Mouse (Mus musculus): ENCODE measurements around the gene Carhsp1.

Carhsp1 gene

GRCm38 (mm10) chr16:8671551-8672349 is at the start of gene Carhsp1:
Carhsp1 (minus strand) TSS chr16:8672155.
- in situ Hi-C loops (cut with MboI; ENCODE audit: low sequenced_read_pairs): no loop called here

DNA sequence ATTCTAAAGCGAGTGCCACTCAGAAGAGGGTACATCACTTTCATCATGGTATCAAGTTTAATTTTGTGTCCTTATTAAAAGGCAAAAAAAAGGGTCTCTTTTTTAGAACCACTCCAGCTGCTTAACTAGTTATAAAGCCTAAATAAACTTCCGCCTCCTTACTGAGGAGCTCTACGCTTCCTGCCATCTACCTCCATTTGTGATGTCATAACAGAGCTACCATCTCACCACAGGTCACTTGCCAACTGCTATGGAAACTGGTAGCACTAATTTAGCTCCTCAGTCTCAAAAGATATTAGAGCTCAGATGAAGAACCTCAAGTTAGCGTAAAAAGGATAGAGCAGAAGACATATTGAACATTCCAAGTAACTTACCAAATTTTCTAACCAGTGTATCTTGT is 48.5 kb upstream of the Carhsp1 start:
- in situ Hi-C loops (cut with MboI; ENCODE audit: low sequenced_read_pairs): no loop called here

DNA sequence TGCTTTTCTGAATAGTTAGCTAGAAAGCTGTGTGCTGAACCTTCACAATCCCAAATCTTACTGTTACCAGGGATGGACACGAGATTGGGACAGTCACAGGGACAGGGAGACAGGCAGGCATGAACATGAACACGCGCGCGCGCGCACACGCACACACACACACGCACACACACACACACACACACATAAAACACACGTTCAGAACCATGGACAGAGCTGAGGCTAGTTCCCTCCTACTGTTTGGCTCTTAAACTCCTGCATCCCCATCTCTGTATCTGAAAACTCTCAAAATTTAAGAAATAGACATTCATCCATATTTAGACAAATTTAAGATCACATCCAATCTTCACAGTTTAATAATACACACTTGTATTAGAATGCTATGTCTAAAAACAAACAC is 45.8 kb upstream of the Carhsp1 start:
- in situ Hi-C loops (cut with MboI; ENCODE audit: low sequenced_read_pairs): no loop called here

DNA sequence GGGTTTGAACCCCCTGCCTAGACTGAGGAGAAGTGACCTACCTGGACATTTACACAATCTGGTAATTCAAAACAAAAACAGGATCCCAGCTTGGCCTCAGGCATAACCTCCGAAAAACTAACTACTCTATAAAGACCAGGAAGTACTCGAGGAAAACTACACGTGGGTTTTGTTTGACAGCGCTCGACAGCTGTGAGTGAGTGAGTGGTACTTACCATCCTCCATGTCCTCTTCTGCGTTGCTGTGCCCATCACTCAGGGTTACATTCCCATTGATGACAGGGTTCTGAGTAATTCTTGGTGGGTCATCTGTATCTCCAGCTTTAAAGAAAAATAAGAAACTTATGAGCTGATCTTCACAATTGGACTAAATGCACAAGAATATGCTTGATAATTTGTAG is 44.3 kb upstream of the Carhsp1 start:
- in situ Hi-C loops (cut with MboI; ENCODE audit: low sequenced_read_pairs): no loop called here

DNA sequence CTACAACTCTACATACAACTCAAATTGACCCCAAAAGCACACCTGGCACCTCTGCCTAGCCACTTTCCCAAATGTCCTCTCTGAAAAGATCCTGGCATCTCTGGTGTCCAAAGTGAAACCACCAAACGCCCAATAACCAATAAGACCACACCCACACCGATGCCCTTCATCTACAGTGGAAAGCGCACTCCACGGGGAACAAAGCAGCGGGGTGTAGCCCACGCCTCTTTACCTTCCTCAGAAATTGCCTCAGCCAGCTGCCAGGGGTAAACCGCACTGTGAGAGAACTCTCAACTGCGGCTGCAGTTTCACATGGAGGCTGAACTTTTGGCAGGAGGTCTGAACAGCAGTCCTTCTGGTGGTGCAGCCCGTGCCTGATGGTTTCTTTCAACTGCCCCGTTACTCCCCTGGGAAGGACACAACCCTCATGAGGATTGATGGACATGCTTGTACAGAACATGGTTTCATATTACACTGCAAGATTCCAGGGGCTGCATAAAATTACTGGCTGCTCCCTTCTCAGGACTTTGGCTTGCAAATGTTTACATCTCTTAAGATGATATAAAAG is 43.6 kb upstream of the Carhsp1 start:
- in situ Hi-C loops (cut with MboI; ENCODE audit: low sequenced_read_pairs): no loop called here

GRCm38 (mm10) chr16:8714851-8715250 is 42.9 kb upstream of the Carhsp1 start:
- in situ Hi-C loops (cut with MboI; ENCODE audit: low sequenced_read_pairs): no loop called here

DNA sequence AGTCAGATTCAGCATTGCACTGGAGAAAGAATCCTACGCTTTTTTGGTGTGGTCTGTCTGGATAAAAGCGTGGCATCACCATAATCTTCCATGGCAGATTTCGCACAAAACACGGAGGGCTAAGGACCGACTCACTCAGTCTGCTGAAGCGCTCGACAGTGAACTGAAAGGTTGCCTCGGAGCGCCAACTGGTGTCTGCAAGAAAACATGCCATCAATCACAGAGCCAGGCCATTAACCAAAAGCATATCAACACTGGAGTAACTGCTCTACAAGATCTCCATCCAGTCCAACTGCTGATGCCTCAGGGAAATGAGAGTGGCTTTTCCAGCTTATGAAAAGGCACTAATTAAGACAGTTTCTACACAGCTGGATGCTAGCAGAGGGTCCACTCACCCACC is 40.0 kb upstream of the Carhsp1 start:
- in situ Hi-C loops (cut with MboI; ENCODE audit: low sequenced_read_pairs): no loop called here

DNA sequence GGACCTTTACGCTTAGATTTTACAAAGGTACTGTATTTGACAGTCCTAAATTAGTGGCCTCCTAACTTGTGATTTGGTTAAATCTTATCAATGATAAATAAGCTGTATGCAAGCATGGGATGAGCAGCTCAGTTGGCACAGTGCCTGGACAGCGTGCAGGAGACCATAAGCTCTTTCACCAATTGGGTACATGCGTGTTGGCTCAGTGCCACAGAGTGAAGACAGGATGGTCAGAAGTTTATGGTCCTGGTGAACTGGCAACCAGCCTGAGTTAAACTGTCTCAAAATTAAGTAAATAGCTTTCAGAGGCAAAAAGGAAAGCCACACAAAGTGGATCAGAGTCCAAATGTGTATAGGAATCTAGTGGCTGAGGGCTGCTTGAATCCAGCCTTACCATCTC is 28.6 kb upstream of the Carhsp1 start:
- in situ Hi-C loops (cut with MboI; ENCODE audit: low sequenced_read_pairs): no loop called here

DNA sequence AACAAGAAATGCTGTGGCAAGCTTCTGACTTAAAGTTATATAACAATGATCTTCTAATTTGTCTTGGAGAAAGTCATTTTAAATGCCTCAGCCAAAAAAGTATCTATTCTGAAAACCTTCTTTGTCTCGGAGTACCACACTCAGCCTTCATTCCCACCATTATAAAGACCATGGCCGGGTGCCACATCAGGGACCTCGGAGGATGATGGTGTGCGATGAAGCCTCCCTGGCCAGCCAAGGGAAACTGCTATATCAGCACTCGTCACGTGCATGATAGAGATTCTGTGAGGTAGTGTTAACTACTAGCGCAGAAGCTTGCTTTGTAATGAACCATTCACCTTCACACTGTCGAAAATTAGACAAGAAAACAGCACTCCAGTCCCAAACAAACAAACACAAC is 27.6 kb upstream of the Carhsp1 start:
- in situ Hi-C loops (cut with MboI; ENCODE audit: low sequenced_read_pairs): no loop called here

GRCm38 (mm10) chr16:8691206-8691605 is 19.3 kb upstream of the Carhsp1 start:
- in situ Hi-C loops (cut with MboI; ENCODE audit: low sequenced_read_pairs): no loop called here

DNA sequence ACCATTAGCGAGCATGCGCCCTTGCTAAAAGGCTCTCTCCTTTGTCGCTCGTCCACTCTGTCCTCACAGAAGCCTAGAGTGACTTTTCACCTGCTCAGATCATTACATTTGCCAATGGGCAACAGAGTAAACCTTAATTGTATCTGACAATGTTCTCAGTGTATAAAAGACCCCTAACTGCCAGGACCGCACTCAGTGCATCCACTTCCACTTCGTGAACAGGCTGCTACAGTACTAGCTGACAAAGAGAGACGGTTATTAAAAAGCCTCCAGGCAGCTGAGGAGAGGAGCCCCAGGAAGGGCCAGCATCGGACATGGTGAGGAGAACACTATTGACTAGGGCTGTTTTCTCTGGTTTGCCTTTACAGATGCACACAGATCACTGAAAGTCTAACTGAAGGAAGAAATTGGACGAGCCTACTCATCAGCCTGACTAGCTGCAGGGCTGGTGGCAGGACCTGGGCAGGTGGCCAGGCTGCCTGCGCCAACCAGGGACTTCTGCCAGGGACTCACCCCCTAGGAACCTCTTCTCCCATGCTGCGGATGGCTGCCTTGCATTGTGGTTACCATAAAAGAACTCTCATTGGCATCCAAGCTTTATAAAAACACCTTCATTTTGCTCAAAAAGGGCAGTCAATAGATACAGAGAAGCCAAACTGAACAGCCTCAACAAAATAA is 18.2 kb upstream of the Carhsp1 start:
- in situ Hi-C loops (cut with MboI; ENCODE audit: low sequenced_read_pairs): loop anchor here (10.0 kb wide), 1 partner anchor 175 kb away; no protein-coding TSS in a partner anchor

GRCm38 (mm10) chr16:8687559-8688112 is 15.7 kb upstream of the Carhsp1 start:
- in situ Hi-C loops (cut with MboI; ENCODE audit: low sequenced_read_pairs): loop anchor here (10.0 kb wide), 1 partner anchor 177 kb away; no protein-coding TSS in a partner anchor

DNA sequence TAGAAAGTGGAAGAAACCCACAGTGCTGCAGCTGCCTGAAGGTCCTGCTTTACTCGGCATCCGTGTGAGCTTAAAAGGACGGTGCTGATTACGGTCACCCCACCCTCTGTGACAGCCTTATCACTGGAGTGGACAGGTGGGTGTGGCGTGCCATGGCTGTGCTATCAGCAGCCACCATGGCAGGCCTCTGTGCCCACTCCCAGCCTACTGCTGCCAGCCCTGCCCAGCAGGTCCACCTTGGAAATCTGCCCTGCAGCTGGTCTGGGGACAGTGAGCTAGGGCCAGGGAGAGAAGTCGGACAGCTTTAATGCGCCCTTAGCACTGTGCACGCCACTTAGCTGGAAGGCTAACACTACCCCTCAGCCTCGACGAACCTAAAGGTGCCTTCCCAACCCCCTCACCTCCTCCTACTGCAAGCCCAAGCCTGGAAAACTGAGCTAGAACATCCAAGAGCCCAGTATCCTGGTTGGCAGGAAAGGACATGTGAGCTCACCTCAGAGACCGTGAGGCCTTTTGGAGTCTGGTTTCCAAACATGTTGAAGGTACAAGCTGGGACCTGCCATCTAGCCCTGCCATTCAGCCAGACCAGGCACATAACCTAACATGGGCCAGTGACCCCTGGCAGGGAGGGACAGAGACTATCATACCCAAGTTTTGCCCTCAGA is 15.0 kb upstream of the Carhsp1 start:
- in situ Hi-C loops (cut with MboI; ENCODE audit: low sequenced_read_pairs): loop anchor here (10.0 kb wide), 1 partner anchor 178 kb away; no protein-coding TSS in a partner anchor

GRCm38 (mm10) chr16:8686121-8686870 is 14.3 kb upstream of the Carhsp1 start:
- in situ Hi-C loops (cut with MboI; ENCODE audit: low sequenced_read_pairs): loop anchor here (10.0 kb wide), 1 partner anchor 179 kb away; no protein-coding TSS in a partner anchor

DNA sequence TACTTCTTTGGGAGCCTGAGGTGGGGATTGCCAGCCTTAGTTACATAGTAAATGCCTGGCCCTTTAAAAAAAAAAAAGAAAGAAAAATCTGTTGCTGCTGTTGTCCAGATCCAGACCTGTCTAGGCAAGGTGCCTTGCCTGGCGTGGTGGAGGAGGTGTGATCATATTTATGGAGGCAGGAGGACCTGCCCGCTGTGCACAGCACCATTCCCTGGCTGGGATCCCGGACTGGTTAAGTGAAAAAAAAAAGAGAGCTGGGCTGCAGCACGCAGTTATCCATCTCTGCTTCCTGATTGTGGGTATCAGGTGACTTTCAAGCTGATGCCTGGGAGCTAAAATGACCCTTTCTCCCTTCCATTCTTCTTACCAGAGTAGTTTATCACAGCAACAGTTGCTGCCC is 13.1 kb upstream of the Carhsp1 start:
- in situ Hi-C loops (cut with MboI; ENCODE audit: low sequenced_read_pairs): loop anchor here (10.0 kb wide), 1 partner anchor 180 kb away; no protein-coding TSS in a partner anchor

- in situ Hi-C loops (cut with MboI; ENCODE audit: low sequenced_read_pairs): loop anchor here (10.0 kb wide), 1 partner anchor 184 kb away; no protein-coding TSS in a partner anchor
These were observed 8.5 kb upstream of the Carhsp1 start, which contains the start of gene Gm5767 for GRCm38 (mm10) chr16:8680470-8680869. Gm5767 (plus strand) TSS chr16:8680770.

GRCm38 (mm10) chr16:8679780-8680179 is 7.8 kb upstream of the Carhsp1 start:
- in situ Hi-C loops (cut with MboI; ENCODE audit: low sequenced_read_pairs): loop anchor here (5.0 to 10.0 kb wide), 3 partner anchors 185 to 267 kb away; no protein-coding TSS in a partner anchor

DNA sequence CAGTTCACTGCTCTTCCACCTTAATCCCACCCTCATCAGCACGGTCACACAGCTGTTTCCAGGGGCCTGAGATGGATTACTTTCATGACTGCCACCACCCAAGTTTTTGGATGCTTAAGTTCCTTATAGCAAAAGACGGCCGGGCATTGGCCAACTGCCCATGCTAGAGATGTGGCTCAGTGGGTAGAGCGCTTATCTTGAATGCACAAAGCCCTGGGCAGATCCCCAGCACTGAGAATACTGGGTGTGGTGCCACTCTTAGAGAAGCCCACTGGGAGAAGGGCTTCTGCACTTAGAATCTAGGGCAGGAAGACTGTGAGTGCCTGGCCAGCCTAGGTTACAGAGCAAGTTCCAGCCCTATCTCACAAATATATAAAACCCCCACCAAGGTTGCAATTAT is 6.7 kb upstream of the Carhsp1 start:
- in situ Hi-C loops (cut with MboI; ENCODE audit: low sequenced_read_pairs): loop anchor here (5.0 kb wide), 2 partner anchors 186 to 266 kb away; no protein-coding TSS in a partner anchor

- in situ Hi-C loops (cut with MboI; ENCODE audit: low sequenced_read_pairs): loop anchor here (5.0 kb wide), 2 partner anchors 186 to 266 kb away; no protein-coding TSS in a partner anchor
These were observed 6.1 kb upstream of the Carhsp1 start for GRCm38 (mm10) chr16:8678035-8678434.

- in situ Hi-C loops (cut with MboI; ENCODE audit: low sequenced_read_pairs): loop anchor here (5.0 kb wide), 2 partner anchors 184 to 264 kb away; no protein-coding TSS in a partner anchor
These were observed 4.8 kb upstream of the Carhsp1 start for GRCm38 (mm10) chr16:8676800-8677199.
